Mouse (Mus musculus): ENCODE data around the gene Birc5. TPM values are rescaled to one million over a fixed set of nuclear protein-coding genes. Genes with fewer than 3 reads are reported as not detected.

Gene Birc5
- polyA plus RNA-seq, 1 experiment from 2014 or later = 296 TPM

DNA sequence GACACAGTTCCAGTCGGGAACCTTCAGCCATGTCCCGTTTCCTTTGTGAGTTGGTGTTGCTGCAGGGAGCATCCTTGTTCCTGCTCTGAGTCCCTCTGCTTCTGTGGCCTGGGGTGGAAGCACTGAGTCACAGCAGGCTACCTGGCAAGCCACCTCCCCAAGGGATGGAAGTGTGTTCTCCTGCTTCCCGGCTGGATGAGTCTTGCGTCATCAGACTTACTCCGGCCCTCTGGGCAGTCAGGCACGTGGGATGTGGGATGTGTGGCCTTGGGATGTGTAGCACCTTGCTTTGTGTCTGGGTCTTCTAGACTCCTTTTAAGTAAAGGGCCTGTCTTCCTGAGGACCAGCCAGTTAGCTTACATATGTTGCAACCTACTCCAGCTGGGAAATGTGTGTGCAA is 30.6 kb downstream of the Birc5 start:
- DNase-seq (ENCODE audit: low spot score) (no peak), ATAC-seq (ENCODE audit: low FRiP score) (no peak)
- Histone ChIP-seq H3K9ac (ENCODE audit: low read depth, low read length) (no peak overlapping the region), H3K27me3 (ENCODE audit: control insufficient read depth, insufficient read depth, low read length) (no peaks in the 10 kb centered on the region), H3K4me2 (replicated peaks; ENCODE audit: low read depth, low read length) (no peak overlapping the region), H3K4me3 (ENCODE audit: low read depth, low read length) (no peak overlapping the region), H3K4me1 (replicated peaks; ENCODE audit: control insufficient read depth, insufficient read depth, low read length) (peaks cover 12% of the 10 kb centered on the region), H3K27ac (ENCODE audit: low read depth, low read length) (no peak overlapping the region), H3K9me3 (ENCODE audit: control insufficient read depth, low read length) (no peaks in the 10 kb centered on the region), H3K36me3 (ENCODE audit: control insufficient read depth, insufficient read depth, low read length) (no peaks in the 10 kb centered on the region)
- 73% methylated on average over 6 of the region's 6 CpGs for WGBS

- Histone ChIP-seq H3K9ac (ENCODE audit: low read depth, low read length) (no peak overlapping the region), H3K9me3 (ENCODE audit: control insufficient read depth, low read length) (no peaks in the 10 kb centered on the region), H3K4me1 (replicated peaks; ENCODE audit: control insufficient read depth, insufficient read depth, low read length) (peaks cover 12% of the 10 kb centered on the region), H3K27me3 (ENCODE audit: control insufficient read depth, insufficient read depth, low read length) (no peaks in the 10 kb centered on the region), H3K27ac (ENCODE audit: low read depth, low read length) (no peak overlapping the region), H3K36me3 (ENCODE audit: control insufficient read depth, insufficient read depth, low read length) (no peaks in the 10 kb centered on the region), H3K4me2 (replicated peaks; ENCODE audit: low read depth, low read length) (no peak overlapping the region), H3K4me3 (ENCODE audit: low read depth, low read length) (no peak overlapping the region)
- 89% methylated on average over 9 of the region's 9 CpGs for WGBS
- DNase-seq (ENCODE audit: low spot score) (no peak), ATAC-seq (ENCODE audit: low FRiP score) (no peak)
Observed at GRCm38 (mm10) chr11:117880336-117880976, 31.4 kb downstream of the Birc5 start.

DNA sequence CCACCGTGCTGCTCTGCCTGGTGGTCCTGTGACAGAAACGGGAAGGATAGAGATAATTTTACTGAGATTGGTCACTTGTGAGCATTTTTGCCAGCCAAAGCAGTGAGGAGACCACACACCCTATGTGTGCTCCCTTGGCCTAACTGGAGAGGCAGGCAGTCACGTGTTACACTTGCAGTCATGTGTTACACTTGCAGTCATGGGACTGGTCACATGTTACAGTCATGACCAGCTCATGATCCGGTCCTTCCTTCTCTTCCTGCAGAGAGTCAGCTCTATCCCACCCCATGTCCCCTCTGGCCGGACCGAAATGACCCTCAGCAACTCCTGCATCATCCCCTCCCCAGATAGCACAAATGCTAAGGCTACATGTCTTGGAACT is 31.9 kb downstream of the Birc5 start:
- Histone ChIP-seq H3K27ac (ENCODE audit: low read depth, low read length) (no peak overlapping the region), H3K27me3 (ENCODE audit: control insufficient read depth, insufficient read depth, low read length) (no peaks in the 10 kb centered on the region), H3K4me1 (replicated peaks; ENCODE audit: control insufficient read depth, insufficient read depth, low read length) (peaks cover 9% of the 10 kb centered on the region), H3K4me2 (replicated peaks; ENCODE audit: low read depth, low read length) (no peak overlapping the region), H3K36me3 (ENCODE audit: control insufficient read depth, insufficient read depth, low read length) (no peaks in the 10 kb centered on the region), H3K9ac (ENCODE audit: low read depth, low read length) (no peak overlapping the region), H3K4me3 (ENCODE audit: low read depth, low read length) (no peak overlapping the region), H3K9me3 (ENCODE audit: control insufficient read depth, low read length) (no peaks in the 10 kb centered on the region)
- DNase-seq (ENCODE audit: low spot score) (no peak), ATAC-seq (ENCODE audit: low FRiP score) (no peak)
- 87% methylated on average over 6 of the region's 6 CpGs for WGBS

- no peak overlapping the region for H3K4me2 ChIP-seq (replicated peaks; ENCODE audit: low read depth, low read length)
- H3K9ac ChIP-seq (ENCODE audit: low read depth, low read length) = no peak overlapping the region
- no peaks in the 10 kb centered on the region for H3K9me3 ChIP-seq (ENCODE audit: control insufficient read depth, low read length)
- H3K27ac ChIP-seq (ENCODE audit: low read depth, low read length) = no peak overlapping the region
- no peaks in the 10 kb centered on the region for H3K36me3 ChIP-seq (ENCODE audit: control insufficient read depth, insufficient read depth, low read length)
- DNase-seq (ENCODE audit: low spot score) = no peak
- no peak overlapping the region for H3K4me3 ChIP-seq (ENCODE audit: low read depth, low read length)
- 21% methylated on average over 8 of the region's 8 CpGs for WGBS
- ATAC-seq (ENCODE audit: low FRiP score) = no peak
- no peaks in the 10 kb centered on the region for H3K27me3 ChIP-seq (ENCODE audit: control insufficient read depth, insufficient read depth, low read length)
- H3K4me1 ChIP-seq (replicated peaks; ENCODE audit: control insufficient read depth, insufficient read depth, low read length) = peaks cover 9% of the 10 kb centered on the region
Observed at GRCm38 (mm10) chr11:117881787-117882186, 32.7 kb downstream of the Birc5 start.

- Histone ChIP-seq H3K4me1 (replicated peaks; ENCODE audit: control insufficient read depth, insufficient read depth, low read length) (peaks cover 9% of the 10 kb centered on the region), H3K4me3 (ENCODE audit: low read depth, low read length) (no peak overlapping the region), H3K27ac (ENCODE audit: low read depth, low read length) (no peak overlapping the region), H3K36me3 (ENCODE audit: control insufficient read depth, insufficient read depth, low read length) (no peaks in the 10 kb centered on the region), H3K9me3 (ENCODE audit: control insufficient read depth, low read length) (no peaks in the 10 kb centered on the region), H3K27me3 (ENCODE audit: control insufficient read depth, insufficient read depth, low read length) (no peaks in the 10 kb centered on the region), H3K9ac (ENCODE audit: low read depth, low read length) (no peak overlapping the region), H3K4me2 (replicated peaks; ENCODE audit: low read depth, low read length) (no peak overlapping the region)
- DNase-seq (ENCODE audit: low spot score) (no peak), ATAC-seq (ENCODE audit: low FRiP score) (no peak)
- WGBS = 88% methylated on average over 1 of the region's 1 CpGs
Observed at GRCm38 (mm10) chr11:117882208-117882607, 33.2 kb downstream of the Birc5 start.

GRCm38 (mm10) chr11:117886000-117886399 is 36.9 kb downstream of the Birc5 start:
- WGBS = 57% methylated on average over 5 of the region's 5 CpGs
- no peak overlapping the region for H3K4me3 ChIP-seq (ENCODE audit: low read depth, low read length)
- H3K9me3 ChIP-seq (ENCODE audit: control insufficient read depth, low read length) = no peaks in the 10 kb centered on the region
- no peaks in the 10 kb centered on the region for H3K36me3 ChIP-seq (ENCODE audit: control insufficient read depth, insufficient read depth, low read length)
- H3K27me3 ChIP-seq (ENCODE audit: control insufficient read depth, insufficient read depth, low read length) = peaks cover 9% of the 10 kb centered on the region
- peaks cover 28% of the 10 kb centered on the region for H3K4me1 ChIP-seq (replicated peaks; ENCODE audit: control insufficient read depth, insufficient read depth, low read length)
- DNase-seq (ENCODE audit: low spot score) (no peak), ATAC-seq (ENCODE audit: low FRiP score) (no peak)
- H3K4me2 ChIP-seq (replicated peaks; ENCODE audit: low read depth, low read length) = no peak overlapping the region
- no peak overlapping the region for H3K9ac ChIP-seq (ENCODE audit: low read depth, low read length)
- no peak overlapping the region for H3K27ac ChIP-seq (ENCODE audit: low read depth, low read length)

DNA sequence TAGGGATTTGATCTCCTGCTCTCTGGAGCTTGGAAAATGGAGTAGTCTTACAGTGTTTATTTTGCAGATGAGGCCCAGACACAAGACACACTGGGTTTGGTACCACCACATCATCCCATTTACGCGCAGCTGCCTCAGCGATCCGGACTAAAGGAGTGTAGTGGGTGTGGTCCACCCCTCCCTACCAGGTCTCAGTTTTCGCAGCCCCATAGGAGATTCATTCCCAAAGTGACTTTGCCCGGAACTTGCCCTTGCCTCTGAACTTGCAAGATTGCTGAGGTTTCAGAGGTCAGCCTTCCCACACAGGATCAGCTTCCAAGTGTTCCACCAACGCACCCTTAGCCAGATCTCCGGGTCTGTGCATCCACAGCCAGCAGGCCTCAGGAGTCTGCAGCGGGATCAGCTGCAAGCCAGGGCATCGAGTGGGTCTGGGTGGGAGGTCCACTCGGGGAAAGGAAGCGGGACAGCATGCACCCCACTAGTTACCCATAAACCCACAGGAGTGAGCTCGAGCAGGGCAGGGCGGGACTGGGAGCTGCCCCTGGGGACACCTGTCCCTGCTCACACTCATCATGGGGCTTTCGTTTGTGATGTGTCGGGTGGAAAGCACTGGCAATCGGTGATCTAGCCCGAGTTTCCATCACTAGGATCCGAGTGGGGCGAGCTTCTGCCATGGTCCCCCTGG is 39.3 kb downstream of the Birc5 start:
- 9% methylated on average over 20 of the region's 20 CpGs for WGBS
- 0 out of 2 replicates have a peak overlapping the region, but pooled peaks have one; percentile 6 for H3K4me3 ChIP-seq (ENCODE audit: low read depth, low read length)
- DNase-seq (ENCODE audit: low spot score) (no peak), ATAC-seq (ENCODE audit: low FRiP score) (0 out of 2 replicates have a peak, but pooled peaks have one; percentile 20)
- H3K4me1 ChIP-seq (replicated peaks; ENCODE audit: control insufficient read depth, insufficient read depth, low read length) = peaks cover 28% of the 10 kb centered on the region
- peaks cover 17% of the 10 kb centered on the region for H3K27me3 ChIP-seq (ENCODE audit: control insufficient read depth, insufficient read depth, low read length)
- no peaks in the 10 kb centered on the region for H3K36me3 ChIP-seq (ENCODE audit: control insufficient read depth, insufficient read depth, low read length)
- no peaks in the 10 kb centered on the region for H3K9me3 ChIP-seq (ENCODE audit: control insufficient read depth, low read length)
- H3K4me2 ChIP-seq (replicated peaks; ENCODE audit: low read depth, low read length) = peak overlapping the region; percentile 45
- H3K9ac ChIP-seq (ENCODE audit: low read depth, low read length) = peak overlapping the region; percentile 37; the same call in 1 of the 2 replicates
- peak overlapping the region; percentile 54; the same call in 1 of the 2 replicates for H3K27ac ChIP-seq (ENCODE audit: low read depth, low read length)

- WGBS = under 1% methylated on average over 33 of the region's 33 CpGs
Observed at GRCm38 (mm10) chr11:117888853-117889822, 40.1 kb downstream of the Birc5 start.

More at GRCm38 (mm10) chr11:117888853-117889822, 40.1 kb downstream of the Birc5 start:
- peaks cover 17% of the 10 kb centered on the region for H3K27me3 ChIP-seq (ENCODE audit: control insufficient read depth, insufficient read depth, low read length)
- peaks cover 28% of the 10 kb centered on the region for H3K4me1 ChIP-seq (replicated peaks; ENCODE audit: control insufficient read depth, insufficient read depth, low read length)
- DNase-seq (ENCODE audit: low spot score) (peak; percentile 68), ATAC-seq (ENCODE audit: low FRiP score) (peak; percentile 58)
- H3K27ac ChIP-seq (ENCODE audit: low read depth, low read length) = peak overlapping the region; percentile 68
- no peaks in the 10 kb centered on the region for H3K9me3 ChIP-seq (ENCODE audit: control insufficient read depth, low read length)
- peak overlapping the region; percentile 45 for H3K4me2 ChIP-seq (replicated peaks; ENCODE audit: low read depth, low read length)
- H3K36me3 ChIP-seq (ENCODE audit: control insufficient read depth, insufficient read depth, low read length) = no peaks in the 10 kb centered on the region
- H3K9ac ChIP-seq (ENCODE audit: low read depth, low read length) = peak overlapping the region; percentile 37
- 0 out of 2 replicates have a peak overlapping the region, but pooled peaks have one; percentile 10 for H3K4me3 ChIP-seq (ENCODE audit: low read depth, low read length)
